ENCODE assay signal across 23 mouse cellular contexts in the genomic region with DNA sequence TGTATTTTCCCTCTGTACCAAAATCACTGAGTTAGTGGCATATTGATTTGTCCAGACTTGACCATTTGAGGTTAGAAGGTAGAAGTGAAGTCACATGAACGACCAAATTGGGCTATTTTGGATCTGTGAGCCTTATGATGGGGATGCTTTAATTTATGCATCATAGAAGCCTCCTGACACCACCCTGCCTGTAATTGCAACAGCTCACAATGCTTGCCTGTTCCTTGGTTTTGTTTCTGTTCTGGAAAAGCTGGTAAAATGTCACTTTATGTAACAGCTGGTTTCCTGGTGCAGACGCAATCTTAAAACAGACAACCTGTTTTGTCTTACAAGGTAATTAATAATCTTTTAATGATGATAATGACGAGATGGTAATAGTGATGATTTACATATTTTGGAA.
"Had no signal": no experiment of that assay in that cellular context is flagged by ENCODE, and none has a peak within 500 bp of the region (broad histone marks: within the 10 kb centered on the region; RNA-seq: fewer than 3 reads in every experiment).

No protein-coding gene starts in this region.

- H3K4me1 ChIP-seq: heart, embryonic 10.5 days; heart, embryonic 12.5 days; hindbrain, embryonic 10.5 days; hindbrain, embryonic 12.5 days; intestine, embryonic 15.5 days; limb, embryonic 10.5 days; limb, embryonic 12.5 days; liver, embryonic 13.5 days; liver, embryonic 15.5 days had no signal

- DNase-seq: gastrocnemius, adult 2 months; gastrocnemius, postnatal 10 days; gastrocnemius, postnatal 25 days; heart, adult 18-20 months; heart, postnatal 10 days; heart, postnatal 4 days; kidney, adult 18-20 months; kidney, adult 8-10 months; kidney, postnatal 10 days; kidney, postnatal 25 days; kidney, postnatal 4 days; liver; liver, embryonic 13.5 days; liver, postnatal 0 days had no signal

- H3K4me3 ChIP-seq: gastrocnemius, adult 2 months; heart, embryonic 10.5 days; heart, embryonic 12.5 days; hindbrain, embryonic 10.5 days; hindbrain, embryonic 12.5 days; intestine, embryonic 15.5 days; limb, embryonic 10.5 days; limb, embryonic 12.5 days; liver, embryonic 13.5 days; liver, embryonic 15.5 days had no signal

- H3K27ac ChIP-seq: gastrocnemius, adult 2 months; heart, embryonic 10.5 days; hindbrain, embryonic 10.5 days; hindbrain, embryonic 12.5 days; hindbrain, embryonic 14.5 days; intestine, embryonic 15.5 days; limb, embryonic 10.5 days; limb, embryonic 12.5 days; liver, embryonic 13.5 days; liver, embryonic 15.5 days had no signal
